Mouse (Mus musculus) kidney, postnatal 0 days (tissue): ENCODE measurements around the gene Lexm. TPM values are rescaled to one million over a fixed set of nuclear protein-coding genes. Genes with fewer than 3 reads are reported as not detected.

Experiments
- ATAC-seq: fragments of 200-750 bp; cut with Nextera tagmentation; replicated peaks from 2 replicates; pipeline ENCODE4 v1.8.0; 2017; ENCODE audit warnings: low read depth, moderate number of reproducible peaks, moderate TSS enrichment, moderate library complexity; ENCODE audit not compliant: low FRiP score
- DNase-seq: peaks from one replicate; pipeline ENCODE4 v3.0.0-alpha.2; 2016; ENCODE audit warnings: low spot score
- H3K27ac ChIP-seq: fragments of 300-500 bp; sonication (generic); 2 replicates; pipeline ENCODE4 v1.5.1; 2014; ENCODE audit warnings: mild to moderate bottlenecking
- H3K27me3 ChIP-seq: fragments of 300-500 bp; sonication (generic); 2 replicates; pipeline ENCODE4 v1.6.1; 2014; ENCODE audit warnings: low read length, mixed read lengths; ENCODE audit not compliant: insufficient read depth
- H3K36me3 ChIP-seq: fragments of 300-500 bp; sonication (generic); 2 replicates; pipeline ENCODE4 v1.6.1; 2014; ENCODE audit warnings: low read length, mixed read lengths; ENCODE audit not compliant: insufficient read depth
- H3K4me1 ChIP-seq: fragments of 300-500 bp; sonication (generic); replicated peaks from 2 replicates; pipeline ENCODE4 v1.6.1; 2014; ENCODE audit warnings: antibody characterized with exemption, low read length, mixed read lengths; ENCODE audit not compliant: insufficient read depth
- H3K4me2 ChIP-seq: fragments of 300-500 bp; sonication (generic); 2 replicates; pipeline ENCODE4 v1.6.1; 2014; ENCODE audit warnings: mild to moderate bottlenecking, low read length, moderate library complexity, mixed read lengths
- H3K4me3 ChIP-seq: fragments of 300-500 bp; sonication (generic); replicated peaks from 2 replicates; pipeline ENCODE4 v1.5.1; 2014; ENCODE audit warnings: low read depth, low read length
- H3K9ac ChIP-seq: fragments of 300-500 bp; sonication (generic); 2 replicates; pipeline ENCODE4 v1.6.1; 2014; ENCODE audit warnings: low read depth, low read length
- H3K9me3 ChIP-seq: fragments of 300-500 bp; sonication (generic); replicated peaks from 2 replicates; pipeline ENCODE4 v1.6.1; 2016; ENCODE audit warnings: low read length, inconsistent platforms, mixed read lengths
- CTCF ChIP-seq: IDR thresholded peaks from 2 replicates; pipeline ENCODE4 v1.5.1; 2016; ENCODE audit warnings: antibody characterized with exemption, low read depth, mild to moderate bottlenecking, moderate library complexity
- WGBS: fragments of 180-500 bp; shearing (Covaris S2); extraction: QIAGEN DNeasy Blood & Tissue Kit; methylation state at CpG from one replicate; pipeline ENCODE4 v1.1.7; 2014; 5-methylcytosine and 5-hydroxymethylcytosine counted together
- polyA plus RNA-seq: library from polyadenylated mRNA; unstranded; fragments of >200 nt; fragmentation: Nextera tagmentation; extraction: Ambion mirVana; gene quantifications from 2 replicates; pipeline ENCODE4 v1.2.1, GENCODE M21; 2015

Gene Lexm
- polyA plus RNA-seq, 1 experiment from 2014 or later: not detected

DNA sequence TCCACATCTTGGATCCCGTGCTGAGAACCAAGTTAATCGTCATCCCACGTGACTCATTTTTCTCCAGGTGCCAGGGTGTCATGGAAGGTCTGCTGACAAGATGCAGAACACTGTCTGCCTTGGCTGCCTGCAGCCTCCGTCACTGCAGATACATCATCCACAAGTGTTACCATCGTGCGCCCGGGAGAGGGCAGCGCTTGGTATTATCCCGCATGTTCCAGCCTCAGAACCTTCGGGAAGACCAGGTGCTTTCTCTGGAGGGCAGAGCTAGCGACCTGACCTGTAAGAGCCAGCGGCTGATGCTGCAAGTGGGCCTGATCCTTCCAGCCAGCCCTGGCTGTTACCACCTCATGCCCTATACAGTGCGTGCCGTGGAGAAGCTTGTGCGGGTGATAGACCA, 36.0 kb upstream of the Lexm start:
- no peak for TF ChIP-seq CTCF
- WGBS: 90% methylated on average over 15 of the region's 15 CpGs
- Histone ChIP-seq H3K9ac (no peak overlapping the region), H3K4me2 (no peak overlapping the region), H3K4me1 (peaks cover 13% of the 10 kb centered on the region; the same call in 1 of the 2 replicates), H3K36me3 (no peaks in the 10 kb centered on the region), H3K27me3 (no peaks in the 10 kb centered on the region), H3K27ac (no peak overlapping the region), H3K9me3 (no peaks in the 10 kb centered on the region), H3K4me3 (no peak overlapping the region)
- no peak for ATAC-seq
- no peak for DNase-seq

DNA sequence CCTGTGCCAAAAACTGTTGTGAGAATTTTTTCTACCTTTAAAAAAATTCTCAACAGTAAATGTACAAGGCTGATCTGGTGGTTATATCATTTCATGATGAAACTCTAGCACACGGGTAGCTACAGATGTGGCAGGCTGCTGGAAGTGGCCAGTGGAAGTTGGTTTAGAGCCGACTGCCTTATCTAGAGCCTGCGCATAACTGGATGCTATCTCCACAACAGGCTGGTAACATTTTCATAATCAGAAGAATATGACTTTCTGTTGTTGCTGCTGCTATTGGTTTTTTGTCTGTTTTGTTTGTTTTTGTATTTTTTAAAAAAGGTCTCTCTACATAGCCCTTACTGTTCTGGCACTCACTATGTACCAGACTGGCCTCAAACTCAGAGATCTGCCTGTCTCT, 35.5 kb upstream of the Lexm start:
- no peak overlapping the region for H3K4me3 ChIP-seq
- H3K27ac ChIP-seq: no peak overlapping the region
- ATAC-seq: no peak
- no peak overlapping the region for H3K4me2 ChIP-seq
- WGBS: 90% methylated on average over 3 of the region's 3 CpGs
- DNase-seq: no peak
- H3K27me3 ChIP-seq: no peaks in the 10 kb centered on the region
- H3K9me3 ChIP-seq: no peaks in the 10 kb centered on the region
- H3K4me1 ChIP-seq: peaks cover 13% of the 10 kb centered on the region; the same call in 1 of the 2 replicates
- no peak overlapping the region for H3K9ac ChIP-seq
- H3K36me3 ChIP-seq: no peaks in the 10 kb centered on the region
- TF ChIP-seq CTCF: no peak

DNA sequence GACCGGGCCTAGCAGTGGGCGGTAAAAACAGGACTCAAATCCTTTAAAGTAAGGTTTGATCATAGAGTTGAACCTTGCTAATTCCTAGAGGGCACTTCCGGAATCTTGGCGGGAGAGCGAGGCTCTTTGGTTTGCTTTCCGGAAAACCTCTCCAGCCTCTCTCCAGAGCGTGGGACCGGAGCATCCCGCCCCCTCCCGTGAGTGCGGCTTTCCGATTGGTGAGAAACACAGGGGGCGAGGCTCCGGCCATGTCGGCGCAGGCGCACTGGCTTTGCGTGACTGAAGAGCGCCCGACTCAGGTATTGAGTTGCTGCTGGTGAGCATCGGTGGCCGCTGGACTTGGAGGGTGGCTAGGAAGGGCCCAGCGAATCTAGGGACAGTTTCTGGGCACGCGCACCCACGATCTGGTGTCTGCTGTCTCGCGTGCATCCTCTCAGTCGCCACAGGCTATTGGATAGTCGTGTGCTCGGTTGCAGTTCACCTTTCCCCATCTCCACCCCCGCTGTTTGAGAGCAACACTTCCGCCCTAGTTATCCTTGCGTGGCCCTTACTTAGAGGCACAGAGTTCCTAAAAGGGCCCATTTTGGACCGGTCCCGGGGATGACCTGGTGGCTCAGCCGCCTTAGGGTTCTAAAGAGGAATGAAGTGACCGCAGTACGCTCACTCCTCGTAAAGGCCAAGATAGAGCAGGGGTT, 33.9 kb upstream of the Lexm start, which contains the start of gene Pars2:
Gene Pars2 (plus strand): TSS at position 237 of the 695 bp plus-strand sequence.
- peak within 1 kb of the TSS; percentile 90 for H3K4me2 ChIP-seq
- H3K27me3 ChIP-seq: no peaks in the 10 kb centered on the region
- peak within 1 kb of the TSS; percentile 80 for H3K27ac ChIP-seq
- H3K9me3 ChIP-seq: no peaks in the 10 kb centered on the region
- H3K36me3 ChIP-seq: no peaks in the 10 kb centered on the region
- 2% methylated on average over 40 of the region's 40 CpGs for WGBS
- TF ChIP-seq CTCF: no peak
- DNase-seq: peak; percentile 98
- H3K4me3 ChIP-seq: peak within 1 kb of the TSS; percentile 60
- H3K9ac ChIP-seq: peak within 1 kb of the TSS; percentile 65
- peak; percentile 94 for ATAC-seq
- H3K4me1 ChIP-seq: peaks cover 22% of the 10 kb centered on the region; the same call in 1 of the 2 replicates

DNA sequence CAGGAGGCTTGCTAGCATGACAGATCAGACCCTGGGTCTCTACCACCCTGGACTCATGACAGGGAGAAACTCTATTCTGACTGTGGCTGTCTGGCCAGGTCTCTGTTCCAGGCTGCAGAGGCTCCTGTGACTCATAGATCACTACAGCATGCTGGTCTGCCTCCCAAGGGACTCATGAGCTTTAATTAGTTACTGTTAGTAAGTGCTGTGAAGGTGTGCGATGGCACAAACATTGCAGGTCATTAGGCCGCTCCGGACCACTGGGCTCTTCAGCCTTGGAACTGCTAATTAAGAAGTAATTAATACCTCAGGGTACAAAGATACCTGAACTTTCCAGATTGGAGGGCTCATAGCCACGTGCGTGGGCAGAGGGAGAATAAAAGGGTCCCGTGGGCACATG, 30.1 kb upstream of the Lexm start:
- no peak for TF ChIP-seq CTCF
- peak; percentile 50 for DNase-seq
- Histone ChIP-seq H3K27me3 (no peaks in the 10 kb centered on the region), H3K4me1 (peaks cover 35% of the 10 kb centered on the region), H3K9me3 (no peaks in the 10 kb centered on the region), H3K4me3 (no peak overlapping the region), H3K36me3 (no peaks in the 10 kb centered on the region), H3K4me2 (no peak overlapping the region), H3K27ac (no peak overlapping the region), H3K9ac (no peak overlapping the region)
- ATAC-seq: peak; percentile 27; the same call in 1 of the 2 replicates
- 45% methylated on average over 6 of the region's 6 CpGs for WGBS

DNA sequence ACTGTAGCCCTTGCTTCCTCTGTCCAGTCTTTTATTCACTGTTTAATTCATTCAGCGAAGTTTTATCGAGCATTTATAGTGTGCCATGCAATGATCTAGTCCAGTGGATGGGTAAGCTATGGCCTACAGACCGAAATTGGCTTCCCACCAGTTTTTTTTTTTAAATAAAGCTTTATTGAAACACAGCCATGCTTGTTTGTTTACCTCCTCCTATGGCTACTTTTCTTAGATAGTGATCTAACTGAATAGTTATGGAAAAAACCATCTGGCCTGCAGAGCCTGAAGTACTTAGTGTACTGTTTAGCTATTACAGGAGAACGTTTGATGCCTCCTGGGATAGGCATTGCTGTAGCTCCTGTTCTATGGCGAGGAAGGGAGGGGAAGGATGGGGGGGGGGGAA, 28.8 kb upstream of the Lexm start:
- H3K27ac ChIP-seq: no peak overlapping the region
- 70% methylated on average over 5 of the region's 5 CpGs for WGBS
- H3K36me3 ChIP-seq: no peaks in the 10 kb centered on the region
- no peak for TF ChIP-seq CTCF
- no peaks in the 10 kb centered on the region for H3K27me3 ChIP-seq
- no peaks in the 10 kb centered on the region for H3K9me3 ChIP-seq
- H3K4me3 ChIP-seq: no peak overlapping the region
- DNase-seq (no peak), ATAC-seq (no peak)
- no peak overlapping the region for H3K9ac ChIP-seq
- H3K4me2 ChIP-seq: no peak overlapping the region
- peaks cover 27% of the 10 kb centered on the region for H3K4me1 ChIP-seq

DNA sequence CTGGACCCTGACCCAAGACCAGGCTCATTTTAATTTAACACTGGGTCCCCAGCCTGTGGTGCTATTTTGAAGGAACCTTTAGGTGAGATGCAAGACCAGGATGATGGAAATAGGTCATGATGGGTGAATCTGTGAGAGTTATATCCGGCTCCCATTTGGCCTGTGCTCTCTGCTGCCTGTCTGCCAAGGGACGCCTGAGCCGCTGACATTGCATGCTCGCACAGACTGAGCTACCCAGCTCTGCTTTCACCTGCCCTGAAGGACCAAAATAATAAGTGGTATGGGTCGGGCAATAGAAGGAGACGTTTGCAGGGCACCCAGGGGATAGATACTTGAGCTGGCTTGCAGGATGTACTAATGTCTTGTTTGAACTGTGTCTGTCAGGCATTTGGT, 27.2 kb upstream of the Lexm start:
- WGBS: 29% methylated on average over 6 of the region's 6 CpGs
- no peaks in the 10 kb centered on the region for H3K9me3 ChIP-seq
- H3K4me3 ChIP-seq: no peak overlapping the region
- H3K27ac ChIP-seq: peak overlapping the region; percentile 60; the same call in 1 of the 2 replicates
- no peaks in the 10 kb centered on the region for H3K27me3 ChIP-seq
- H3K9ac ChIP-seq: no peak overlapping the region
- H3K36me3 ChIP-seq: no peaks in the 10 kb centered on the region
- no peak overlapping the region for H3K4me2 ChIP-seq
- DNase-seq (no peak), ATAC-seq (no peak)
- peaks cover 23% of the 10 kb centered on the region for H3K4me1 ChIP-seq
- TF ChIP-seq CTCF: no peak
